21 mouse cellular contexts compared by ENCODE assay signal in the genomic region with DNA sequence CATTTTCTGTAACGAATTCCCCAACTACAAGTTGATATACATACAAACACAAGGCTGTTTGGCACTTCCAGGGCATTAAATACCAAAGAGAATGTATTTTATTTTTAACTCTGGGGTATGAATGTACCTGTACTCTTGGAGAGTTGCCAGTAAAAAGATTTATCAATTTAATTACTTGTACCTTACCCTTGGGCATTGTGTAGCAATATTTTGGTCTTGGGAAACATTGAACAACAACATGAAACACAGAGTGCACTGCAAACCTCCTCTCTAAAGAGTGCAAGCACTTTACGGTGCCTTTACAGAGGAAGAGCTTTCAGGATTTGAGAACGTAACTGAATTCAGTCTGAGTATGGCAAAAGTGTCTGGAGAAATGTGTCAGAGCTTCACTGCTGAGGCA. TPM values are rescaled to one million over a fixed set of nuclear protein-coding genes. Genes with fewer than 3 reads are reported as not detected.
A peak's percentile ranks its signal among the peaks of the same experiment; 100 is the strongest.
DNase-seq lines count a peak whose midpoint lies in the region; ATAC-seq and TF ChIP-seq lines count a peak whose summit lies in the region.
"Had no signal": no experiment of that assay in that cellular context is flagged by ENCODE, and none has a peak within 500 bp of the region (broad histone marks: within the 10 kb centered on the region; RNA-seq: fewer than 3 reads in every experiment).

No protein-coding gene starts in this region.

- no peak for TF ChIP-seq CTCF in intestine, postnatal 0 days (IDR thresholded peaks at IDR 0.05; ENCODE audit: low read depth)

- no peak overlapping the region for H3K4me2 ChIP-seq in midbrain, embryonic 11.5 days
- no peak overlapping the region for H3K4me2 ChIP-seq in midbrain, embryonic 13.5 days (replicated peaks)
- H3K4me2 ChIP-seq in intestine, postnatal 0 days (replicated peaks; ENCODE audit: low read depth) = no peak overlapping the region
- H3K4me2 ChIP-seq: embryonic facial prominence, embryonic 13.5 days; embryonic facial prominence, embryonic 15.5 days; forebrain, embryonic 13.5 days; forebrain, embryonic 15.5 days had no signal

- H3K36me3 ChIP-seq in midbrain, embryonic 11.5 days (ENCODE audit: control insufficient read depth, insufficient read depth, low read length) = no peaks in the 10 kb centered on the region
- no peaks in the 10 kb centered on the region for H3K36me3 ChIP-seq in midbrain, embryonic 13.5 days
- no peaks in the 10 kb centered on the region for H3K36me3 ChIP-seq in intestine, postnatal 0 days (ENCODE audit: control insufficient read depth, insufficient read depth)
- H3K36me3 ChIP-seq: embryonic facial prominence, embryonic 13.5 days; embryonic facial prominence, embryonic 15.5 days; forebrain, embryonic 15.5 days had no signal

- no peaks in the 10 kb centered on the region for H3K9me3 ChIP-seq in midbrain, embryonic 11.5 days (ENCODE audit: control insufficient read depth, low read length)
- no peaks in the 10 kb centered on the region for H3K9me3 ChIP-seq in midbrain, embryonic 13.5 days
- no peaks in the 10 kb centered on the region for H3K9me3 ChIP-seq in intestine, postnatal 0 days (ENCODE audit: control insufficient read depth)
- H3K9me3 ChIP-seq: embryonic facial prominence, embryonic 13.5 days; embryonic facial prominence, embryonic 15.5 days; forebrain, embryonic 13.5 days; forebrain, embryonic 15.5 days had no signal

- no peaks in the 10 kb centered on the region for H3K27me3 ChIP-seq in midbrain, embryonic 11.5 days (ENCODE audit: control insufficient read depth, insufficient read depth, low read length)
- H3K27me3 ChIP-seq in midbrain, embryonic 13.5 days = 0 out of 2 replicates have a peak, but pooled peaks cover 3% of the 10 kb centered on the region
- no peaks in the 10 kb centered on the region for H3K27me3 ChIP-seq in intestine, postnatal 0 days (replicated peaks; ENCODE audit: control insufficient read depth, insufficient read depth, low read length)
- H3K27me3 ChIP-seq: embryonic facial prominence, embryonic 13.5 days; embryonic facial prominence, embryonic 15.5 days; forebrain, embryonic 13.5 days; forebrain, embryonic 15.5 days had no signal

- H3K4me1 ChIP-seq in midbrain, embryonic 11.5 days (ENCODE audit: control insufficient read depth, insufficient read depth, low read length) = no peaks in the 10 kb centered on the region
- 0 out of 2 replicates have a peak, but pooled peaks cover 6% of the 10 kb centered on the region for H3K4me1 ChIP-seq in midbrain, embryonic 13.5 days (replicated peaks)
- no peaks in the 10 kb centered on the region for H3K4me1 ChIP-seq in intestine, postnatal 0 days (replicated peaks; ENCODE audit: control insufficient read depth, insufficient read depth, low read length)
- H3K4me1 ChIP-seq: embryonic facial prominence, embryonic 15.5 days had no signal

- no peak overlapping the region for H3K27ac ChIP-seq in midbrain, embryonic 11.5 days (ENCODE audit: low read depth, low read length)
- H3K27ac ChIP-seq in midbrain, embryonic 13.5 days = no peak overlapping the region
- H3K27ac ChIP-seq in intestine, postnatal 0 days (ENCODE audit: low read depth, low read length) = no peak overlapping the region
- H3K27ac ChIP-seq: embryonic facial prominence, embryonic 13.5 days; embryonic facial prominence, embryonic 15.5 days; forebrain, embryonic 13.5 days; forebrain, embryonic 15.5 days had no signal

- no peak overlapping the region for H3K4me3 ChIP-seq in midbrain, embryonic 11.5 days (ENCODE audit: low read depth, low read length)
- H3K4me3 ChIP-seq in midbrain, embryonic 13.5 days (replicated peaks) = no peak overlapping the region
- no peak overlapping the region for H3K4me3 ChIP-seq in intestine, postnatal 0 days (ENCODE audit: low read depth, low read length)
- H3K4me3 ChIP-seq: embryonic facial prominence, embryonic 13.5 days; embryonic facial prominence, embryonic 15.5 days; erythroblast, embryonic 14.5 days; forebrain, embryonic 13.5 days; forebrain, embryonic 15.5 days had no signal

- H3K9ac ChIP-seq in midbrain, embryonic 11.5 days (ENCODE audit: low read length) = no peak overlapping the region
- H3K9ac ChIP-seq in midbrain, embryonic 13.5 days (replicated peaks) = no peak overlapping the region
- no peak overlapping the region for H3K9ac ChIP-seq in intestine, postnatal 0 days (ENCODE audit: low read depth, low read length)
- H3K9ac ChIP-seq: embryonic facial prominence, embryonic 13.5 days; embryonic facial prominence, embryonic 15.5 days; forebrain, embryonic 13.5 days; forebrain, embryonic 15.5 days had no signal

- ATAC-seq in midbrain, embryonic 11.5 days (ENCODE audit: low FRiP score) = no peak
- ATAC-seq in midbrain, embryonic 13.5 days = no peak
- ATAC-seq in intestine, postnatal 0 days = no peak
- ATAC-seq: forebrain, embryonic 13.5 days; forebrain, embryonic 15.5 days had no signal

- 89% methylated on average over 3 of the region's 3 CpGs for WGBS in midbrain, embryonic 11.5 days
- WGBS in midbrain, embryonic 13.5 days = 90% methylated on average over 3 of the region's 3 CpGs
- 84% methylated on average over 3 of the region's 3 CpGs for WGBS in intestine, postnatal 0 days

- peak; percentile 44 for DNase-seq in midbrain, embryonic 11.5 days (ENCODE audit: low spot score, missing footprints)
- DNase-seq in fat pad, adult 2 months (ENCODE audit: extremely low read depth, low read depth, low spot score) = peak; percentile 71
- DNase-seq in gonadal fat pad, adult 2 months (ENCODE audit: low read depth) = peak; percentile 79
- no peak for DNase-seq in kidney, postnatal 4 days
- DNase-seq: adrenal gland, adult 2 months; adrenal gland, postnatal 10 days; adrenal gland, postnatal 25 days; cerebellum, adult 11 months; cerebellum, adult 18-20 months; cerebellum, adult 8-10 months; cerebellum, adult 9-11 months; cerebellum, postnatal 14 days; cerebellum, postnatal 36 days; embryo, embryonic 11 days had no signal

RNA-seq across cellular contexts. Expression of a gene that starts 9.4 kb away (rescaled TPM):
- polyA plus RNA-seq in midbrain, embryonic 11.5 days (2014; fragmentation: Nextera tagmentation; extraction: Ambion mirVana) = 0.29 TPM in 1 of 2 replicates, not detected in the other
- polyA plus RNA-seq in midbrain, embryonic 13.5 days (2015; fragmentation: Nextera tagmentation; extraction: Ambion mirVana) = 0.41 and 0.63 TPM in 2 replicates
- polyA plus RNA-seq in gonadal fat pad, adult 2 months (2012; rRNA removed) = 0.08 TPM in 1 of 2 replicates, not detected in the other
- polyA plus RNA-seq in intestine, postnatal 0 days (2015; fragmentation: Nextera tagmentation; extraction: Ambion mirVana) = not detected in 2 replicates
- polyA plus RNA-seq: adrenal gland, adult 2 months; erythroblast, embryonic 14.5 days had no signal

Comparison
In these comparisons a context has a peak if more than half of its experiments do, and no peak if none do; other contexts are left out.
1. DNase-seq: peak in midbrain, embryonic 11.5 days (single experiment), fat pad, adult 2 months (single experiment) and gonadal fat pad, adult 2 months (single experiment); none in kidney, postnatal 4 days (0 of 2).